Mouse (Mus musculus): ENCODE data around the gene Ets1.

Ets1 gene

GRCm38 (mm10) chr9:32730656-32731590, 94.9 kb downstream of the Ets1 start:
- DNase-seq (ENCODE audit: low spot score in 2 of 2), result no peak

- DNase-seq (ENCODE audit: low spot score in 2 of 2), result no peak
Observed at GRCm38 (mm10) chr9:32731787-32732186, 95.8 kb downstream of the Ets1 start.

- DNase-seq (ENCODE audit: low spot score in 2 of 2), result no peak
Observed at GRCm38 (mm10) chr9:32735071-32735470, 99.0 kb downstream of the Ets1 start.

DNA sequence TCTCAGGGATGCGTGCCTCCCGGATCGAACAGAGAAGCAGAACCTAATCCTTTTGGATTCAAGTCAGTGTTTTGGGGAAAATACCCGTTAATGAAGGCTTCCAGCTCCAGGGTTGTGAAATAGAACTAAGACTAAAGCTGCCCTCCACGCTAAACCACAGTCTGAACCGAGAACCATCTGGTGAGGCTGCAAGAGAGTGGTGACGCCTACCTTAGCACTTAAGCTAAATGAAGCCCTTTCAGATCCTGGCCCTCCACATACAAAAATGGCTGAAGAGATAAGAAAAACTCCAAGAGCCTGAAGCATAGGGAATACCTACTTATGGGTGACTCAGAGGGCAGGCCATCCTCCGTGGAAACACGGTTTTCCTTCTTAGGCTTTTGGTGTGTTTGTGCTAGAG, 100.0 kb downstream of the Ets1 start:
- no peak for DNase-seq (ENCODE audit: low spot score in 2 of 2)

- DNase-seq (ENCODE audit: low spot score in 2 of 2), result no peak
Observed at GRCm38 (mm10) chr9:32739988-32740387, 104.0 kb downstream of the Ets1 start.

DNA sequence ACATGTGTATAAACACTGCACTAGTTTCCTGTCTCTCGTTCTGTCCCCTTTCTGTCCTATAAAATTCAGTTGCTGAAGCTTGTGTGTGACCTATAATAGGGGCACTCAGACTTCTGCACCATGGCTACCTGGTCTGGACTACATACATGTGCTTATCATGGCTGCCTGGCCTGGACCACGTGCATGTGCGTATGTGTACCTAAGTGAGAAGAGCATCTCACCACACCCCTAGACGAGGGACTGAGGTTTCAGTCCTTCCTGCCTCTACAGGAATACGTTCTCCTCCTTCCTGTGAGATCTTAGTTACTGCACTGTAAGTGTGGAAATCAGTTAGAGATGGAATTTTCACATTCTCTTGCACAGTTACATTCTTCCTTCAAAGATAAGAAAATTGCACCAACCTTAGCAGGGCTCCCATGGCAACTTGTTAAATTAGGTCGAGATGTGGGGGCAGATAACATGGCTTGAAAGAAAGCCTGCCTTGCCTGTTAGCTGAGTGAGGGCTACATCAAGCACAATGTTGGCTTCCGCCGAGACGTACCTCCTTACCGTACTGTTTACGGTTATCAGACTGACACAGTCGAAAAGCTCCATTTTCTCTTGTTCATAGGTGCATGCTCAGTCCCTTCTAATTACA, 104.8 kb downstream of the Ets1 start:
- DNase-seq (ENCODE audit: low spot score in 2 of 2), result no peak

DNA sequence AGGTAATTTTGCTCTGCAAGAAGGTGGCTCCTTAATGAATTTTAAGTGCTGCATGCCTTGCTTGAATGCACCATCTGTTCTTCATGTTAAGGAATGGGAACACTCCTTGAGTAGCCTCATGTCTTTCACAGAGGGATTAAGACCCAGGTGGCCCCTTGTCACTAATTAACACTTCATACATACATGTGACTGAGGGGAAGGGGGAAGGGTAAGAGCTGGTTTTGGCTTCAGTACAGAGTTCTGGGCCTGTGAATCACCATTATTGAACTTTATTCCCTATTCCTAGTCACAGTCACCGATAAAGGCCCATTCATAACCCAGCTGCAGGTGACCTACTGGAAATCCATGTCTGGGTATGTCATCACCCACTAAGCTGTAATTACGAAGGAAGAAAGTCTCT, 105.7 kb downstream of the Ets1 start:
- no peak for DNase-seq (ENCODE audit: low spot score in 2 of 2)

- no peak for DNase-seq (ENCODE audit: low spot score in 2 of 2)
Observed at GRCm38 (mm10) chr9:32743157-32743556, 107.1 kb downstream of the Ets1 start.

DNA sequence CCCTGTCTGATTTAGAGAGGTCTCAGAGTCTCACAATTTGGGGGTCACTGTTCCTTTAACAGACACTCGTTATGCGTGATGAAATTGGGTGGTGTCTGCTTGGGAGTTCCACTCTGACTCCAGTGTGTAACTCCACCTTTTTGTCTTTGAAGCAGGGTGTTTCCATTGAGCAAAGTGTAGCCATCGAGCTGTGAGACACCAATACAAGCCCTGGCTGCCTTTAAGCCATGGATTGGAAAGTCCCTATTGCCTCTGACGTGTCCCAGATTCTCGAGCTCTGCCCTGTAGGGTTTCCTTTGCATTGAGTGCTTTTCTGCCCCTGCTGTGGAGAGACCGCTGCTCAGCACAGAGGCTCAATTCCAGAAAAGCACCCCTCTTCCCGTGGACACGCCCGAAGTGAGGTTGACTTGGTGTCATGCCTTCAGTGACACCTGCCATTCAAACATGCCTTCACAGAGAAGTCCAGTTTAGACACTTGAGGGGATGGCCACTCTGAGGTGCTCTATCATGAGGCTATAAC, 107.7 kb downstream of the Ets1 start:
- DNase-seq (ENCODE audit: low spot score in 2 of 2), result no peak

DNA sequence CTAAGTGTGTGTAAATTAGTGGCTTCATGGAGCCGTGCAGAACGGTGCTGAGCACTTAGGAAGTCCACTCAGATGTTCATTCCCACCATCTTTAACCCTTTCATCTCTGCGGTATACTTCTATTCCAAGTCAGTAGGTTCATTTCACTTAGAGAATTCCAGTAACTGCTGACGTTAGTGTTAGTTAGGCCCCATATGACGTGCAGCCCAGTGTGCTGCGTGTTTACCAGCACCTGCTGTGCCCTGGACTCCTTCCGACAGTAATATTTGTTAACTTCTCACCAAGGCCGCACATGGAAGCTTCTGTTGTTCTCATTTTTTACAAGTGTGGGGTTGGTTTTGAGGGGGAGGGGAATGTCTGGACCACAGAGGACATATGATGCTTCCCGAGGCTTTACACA, 108.3 kb downstream of the Ets1 start:
- no peak for DNase-seq (ENCODE audit: low spot score in 2 of 2)

GRCm38 (mm10) chr9:32745079-32745763, 109.2 kb downstream of the Ets1 start:
- DNase-seq (ENCODE audit: low spot score in 2 of 2), result no peak

DNA sequence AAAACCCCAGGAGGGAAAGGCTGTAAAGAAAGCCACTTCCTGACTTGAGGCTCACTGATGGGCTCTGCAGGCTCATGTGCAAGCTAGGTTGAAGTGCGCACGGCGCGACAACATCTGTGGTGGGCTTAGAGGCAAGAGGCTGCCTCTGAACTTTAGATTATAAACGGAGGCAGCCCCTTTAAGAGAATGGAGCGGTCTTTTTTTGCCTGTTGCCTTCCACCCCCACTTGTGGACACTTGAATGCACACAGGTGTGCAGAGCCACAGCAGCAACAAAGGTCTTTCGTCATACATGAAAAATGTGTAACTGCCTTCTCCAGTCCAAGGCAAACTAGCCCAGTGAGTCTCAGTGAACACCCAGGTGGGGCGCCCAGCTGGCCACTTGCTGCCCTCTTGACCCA, 110.0 kb downstream of the Ets1 start:
- no peak for DNase-seq (ENCODE audit: low spot score in 2 of 2)

DNA sequence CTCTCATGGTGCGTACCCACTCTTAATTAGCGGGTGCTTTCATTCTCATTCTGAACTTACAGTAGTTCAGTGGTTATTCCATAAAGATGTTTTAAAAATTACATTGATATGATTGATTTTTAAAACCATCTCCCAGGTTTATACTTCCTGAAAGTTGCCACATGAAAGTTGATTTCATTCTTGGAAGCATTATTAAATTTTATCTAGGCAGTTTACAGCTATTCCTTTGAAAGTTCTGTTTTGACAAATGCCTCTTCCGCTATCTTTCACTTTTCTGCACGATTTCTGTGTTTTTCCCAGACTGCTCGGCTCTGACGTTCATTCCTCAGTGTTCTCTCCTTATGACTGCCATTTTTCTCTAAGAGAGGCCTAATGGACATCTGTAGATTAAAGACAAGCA, 110.6 kb downstream of the Ets1 start:
- no peak for DNase-seq (ENCODE audit: low spot score in 2 of 2)

- DNase-seq (ENCODE audit: low spot score in 2 of 2), result no peak
Observed at GRCm38 (mm10) chr9:32747624-32748023, 111.6 kb downstream of the Ets1 start.

- no peak for DNase-seq (ENCODE audit: low spot score in 2 of 2)
Observed at GRCm38 (mm10) chr9:32748552-32748951, 112.5 kb downstream of the Ets1 start.

GRCm38 (mm10) chr9:32749721-32750480, 113.9 kb downstream of the Ets1 start:
- DNase-seq (ENCODE audit: low spot score in 2 of 2), result no peak

GRCm38 (mm10) chr9:32752602-32753001, 116.6 kb downstream of the Ets1 start:
- DNase-seq (ENCODE audit: low spot score in 2 of 2), result no peak

GRCm38 (mm10) chr9:32754311-32754710, 118.3 kb downstream of the Ets1 start:
- no peak for DNase-seq (ENCODE audit: low spot score in 2 of 2)

- no peak for DNase-seq (ENCODE audit: low spot score in 2 of 2)
Observed at GRCm38 (mm10) chr9:32756002-32756401, 120.0 kb downstream of the Ets1 start.

GRCm38 (mm10) chr9:32758280-32758905, 122.4 kb downstream of the Ets1 start:
- no peak for DNase-seq (ENCODE audit: low spot score in 2 of 2)

DNA sequence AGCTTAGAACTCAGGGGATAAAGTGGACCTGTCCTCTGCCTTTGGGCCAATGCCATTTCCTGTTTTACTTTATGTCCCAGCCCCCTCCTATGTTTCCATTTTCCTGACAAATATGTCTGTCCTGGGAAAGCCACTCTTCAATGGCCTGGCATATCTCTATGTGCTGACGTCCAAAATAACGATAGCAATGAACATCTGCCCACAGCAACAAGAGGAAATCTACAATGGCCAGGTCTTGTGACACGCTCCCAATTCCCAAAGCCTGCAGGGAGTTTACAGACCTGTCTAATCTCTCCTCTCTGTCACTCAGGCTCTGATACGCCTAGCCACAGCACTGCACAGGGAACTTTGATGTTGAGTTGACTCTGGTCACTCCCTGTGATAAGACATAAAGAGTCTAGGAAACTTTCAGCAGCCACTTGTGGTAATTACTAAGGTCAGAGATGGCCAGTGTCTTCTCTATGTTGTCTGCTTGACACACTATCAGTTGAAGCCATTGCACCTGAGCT, 124.7 kb downstream of the Ets1 start:
- no peak for DNase-seq (ENCODE audit: low spot score in 2 of 2)

Measured in frontal cortex, postnatal 10 days (tissue).